Mouse (Mus musculus): ENCODE results near the gene Abr. TPM values are rescaled to one million over a fixed set of nuclear protein-coding genes. Genes with fewer than 3 reads are reported as not detected.

Gene Abr
- polyA plus RNA-seq, 1 experiment from 2014 or later, result 21.6 TPM

GRCm38 (mm10) chr11:76410826-76411225 is 211.3 kb downstream of the Abr start:
- ATAC-seq (ENCODE audit: low read depth), result no peak
- H3K27me3 ChIP-seq (ENCODE audit: control insufficient read depth, insufficient read depth, low read depth, low read length), result no peaks in the 10 kb centered on the region
- H3K9ac ChIP-seq (ENCODE audit: low read length), result no peak overlapping the region
- no peak overlapping the region for H3K4me3 ChIP-seq (ENCODE audit: low read length)
- H3K36me3 ChIP-seq (ENCODE audit: control insufficient read depth, insufficient read depth, low read length), result peaks cover 21% of the 10 kb centered on the region
- H3K27ac ChIP-seq (ENCODE audit: low read length), result no peak overlapping the region
- WGBS, result 61% methylated on average over 12 of the region's 12 CpGs
- peaks cover 4% of the 10 kb centered on the region for H3K4me1 ChIP-seq (replicated peaks; ENCODE audit: control insufficient read depth, insufficient read depth, low read length)
- no peak overlapping the region for H3K4me2 ChIP-seq (ENCODE audit: low read depth, low read length)
- H3K9me3 ChIP-seq (ENCODE audit: control insufficient read depth, low read length), result no peaks in the 10 kb centered on the region

GRCm38 (mm10) chr11:76406702-76407583 is 215.2 kb downstream of the Abr start, which contains the start of gene Timm22:
Timm22 (plus strand) TSS chr11:76406952.
- Histone ChIP-seq H3K27me3 (ENCODE audit: control insufficient read depth, insufficient read depth, low read depth, low read length) (no peaks in the 10 kb centered on the region), H3K4me3 (ENCODE audit: low read length) (peak within 1 kb of the TSS; percentile 92), H3K27ac (ENCODE audit: low read length) (peak within 1 kb of the TSS; percentile 80), H3K9me3 (ENCODE audit: control insufficient read depth, low read length) (no peaks in the 10 kb centered on the region), H3K4me1 (replicated peaks; ENCODE audit: control insufficient read depth, insufficient read depth, low read length) (peaks cover 4% of the 10 kb centered on the region), H3K4me2 (ENCODE audit: low read depth, low read length) (peak within 1 kb of the TSS; percentile 88), H3K9ac (ENCODE audit: low read length) (peak within 1 kb of the TSS; percentile 97), H3K36me3 (ENCODE audit: control insufficient read depth, insufficient read depth, low read length) (peaks cover 5% of the 10 kb centered on the region; the same call in 1 of the 2 replicates)
- ATAC-seq (ENCODE audit: low read depth), result peak; percentile 98
- under 1% methylated on average over 46 of the region's 46 CpGs for WGBS

DNA sequence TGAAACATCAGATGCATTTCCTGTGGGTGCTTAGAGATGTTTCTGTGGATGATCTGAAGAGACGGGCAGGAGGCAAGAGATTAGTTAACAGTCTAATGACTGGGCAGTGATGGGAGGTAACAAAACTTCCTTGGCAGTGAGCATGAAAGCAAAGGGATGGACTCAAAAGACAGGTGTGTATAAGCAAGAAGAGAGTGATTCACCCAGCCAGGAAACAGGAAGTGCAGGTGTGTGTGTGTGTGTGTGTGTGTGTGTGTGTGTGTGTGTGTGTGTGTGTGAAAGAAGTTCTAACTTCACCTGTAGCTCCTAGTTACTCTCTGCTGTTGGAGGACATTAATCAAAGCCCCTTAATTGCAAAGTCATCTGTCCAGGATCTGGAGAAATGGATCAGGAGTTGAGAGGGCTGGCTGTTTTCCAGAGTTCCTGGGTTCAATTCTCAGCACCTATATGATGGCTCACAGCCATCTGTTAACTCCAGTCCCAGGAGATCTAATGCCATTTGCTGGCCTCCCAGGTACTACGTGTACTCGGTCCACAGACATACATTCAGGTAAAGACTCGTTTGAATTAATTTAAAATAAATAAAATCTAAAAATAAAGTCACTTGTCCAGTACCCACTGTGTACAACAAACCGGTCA is 216.4 kb downstream of the Abr start:
- no peaks in the 10 kb centered on the region for H3K9me3 ChIP-seq (ENCODE audit: control insufficient read depth, low read length)
- H3K27me3 ChIP-seq (ENCODE audit: control insufficient read depth, insufficient read depth, low read depth, low read length), result no peaks in the 10 kb centered on the region
- peaks cover 4% of the 10 kb centered on the region for H3K4me1 ChIP-seq (replicated peaks; ENCODE audit: control insufficient read depth, insufficient read depth, low read length)
- no peak for ATAC-seq (ENCODE audit: low read depth)
- no peak overlapping the region for H3K9ac ChIP-seq (ENCODE audit: low read length)
- H3K4me2 ChIP-seq (ENCODE audit: low read depth, low read length), result no peak overlapping the region
- no peak overlapping the region for H3K27ac ChIP-seq (ENCODE audit: low read length)
- H3K36me3 ChIP-seq (ENCODE audit: control insufficient read depth, insufficient read depth, low read length), result no peaks in the 10 kb centered on the region; the same call in 1 of the 2 replicates
- WGBS, result 73% methylated on average over 5 of the region's 5 CpGs
- H3K4me3 ChIP-seq (ENCODE audit: low read length), result no peak overlapping the region

- no peaks in the 10 kb centered on the region for H3K9me3 ChIP-seq (ENCODE audit: control insufficient read depth, low read length)
- 51% methylated on average over 4 of the region's 4 CpGs for WGBS
- no peaks in the 10 kb centered on the region; the same call in 1 of the 2 replicates for H3K36me3 ChIP-seq (ENCODE audit: control insufficient read depth, insufficient read depth, low read length)
- no peak overlapping the region for H3K9ac ChIP-seq (ENCODE audit: low read length)
- H3K4me3 ChIP-seq (ENCODE audit: low read length), result no peak overlapping the region
- no peak overlapping the region for H3K27ac ChIP-seq (ENCODE audit: low read length)
- no peaks in the 10 kb centered on the region for H3K27me3 ChIP-seq (ENCODE audit: control insufficient read depth, insufficient read depth, low read depth, low read length)
- no peak overlapping the region for H3K4me2 ChIP-seq (ENCODE audit: low read depth, low read length)
- no peak for ATAC-seq (ENCODE audit: low read depth)
- peaks cover 4% of the 10 kb centered on the region for H3K4me1 ChIP-seq (replicated peaks; ENCODE audit: control insufficient read depth, insufficient read depth, low read length)
These were observed 217.0 kb downstream of the Abr start for GRCm38 (mm10) chr11:76405113-76405512.

DNA sequence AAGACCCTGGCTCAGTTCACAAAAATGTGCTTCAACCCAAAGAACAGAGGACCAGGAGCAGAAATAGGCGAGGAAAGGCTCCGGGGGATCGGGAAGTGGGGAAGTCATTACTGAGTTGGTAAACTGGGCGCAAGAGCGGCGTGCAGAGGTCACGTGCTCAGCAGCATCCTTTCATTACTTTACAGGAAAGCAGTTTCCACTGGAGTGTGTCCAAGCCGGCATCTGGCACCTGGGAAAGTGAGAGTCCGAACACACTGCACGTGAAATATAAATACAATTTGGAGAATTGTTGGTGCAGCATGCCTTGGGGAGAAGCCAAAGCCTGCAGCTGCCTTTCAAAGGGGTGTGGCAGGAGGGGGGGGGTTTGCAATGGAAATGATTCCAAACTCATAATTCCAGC is 220.7 kb downstream of the Abr start:
- no peaks in the 10 kb centered on the region for H3K36me3 ChIP-seq (ENCODE audit: control insufficient read depth, insufficient read depth, low read length)
- H3K4me1 ChIP-seq (replicated peaks; ENCODE audit: control insufficient read depth, insufficient read depth, low read length), result peaks cover 6% of the 10 kb centered on the region; the same call in 1 of the 2 replicates
- no peak overlapping the region for H3K9ac ChIP-seq (ENCODE audit: low read length)
- no peak overlapping the region for H3K27ac ChIP-seq (ENCODE audit: low read length)
- no peaks in the 10 kb centered on the region for H3K9me3 ChIP-seq (ENCODE audit: control insufficient read depth, low read length)
- WGBS, result 62% methylated on average over 10 of the region's 10 CpGs
- H3K27me3 ChIP-seq (ENCODE audit: control insufficient read depth, insufficient read depth, low read depth, low read length), result no peaks in the 10 kb centered on the region
- H3K4me2 ChIP-seq (ENCODE audit: low read depth, low read length), result no peak overlapping the region
- no peak overlapping the region for H3K4me3 ChIP-seq (ENCODE audit: low read length)
- no peak for ATAC-seq (ENCODE audit: low read depth)

DNA sequence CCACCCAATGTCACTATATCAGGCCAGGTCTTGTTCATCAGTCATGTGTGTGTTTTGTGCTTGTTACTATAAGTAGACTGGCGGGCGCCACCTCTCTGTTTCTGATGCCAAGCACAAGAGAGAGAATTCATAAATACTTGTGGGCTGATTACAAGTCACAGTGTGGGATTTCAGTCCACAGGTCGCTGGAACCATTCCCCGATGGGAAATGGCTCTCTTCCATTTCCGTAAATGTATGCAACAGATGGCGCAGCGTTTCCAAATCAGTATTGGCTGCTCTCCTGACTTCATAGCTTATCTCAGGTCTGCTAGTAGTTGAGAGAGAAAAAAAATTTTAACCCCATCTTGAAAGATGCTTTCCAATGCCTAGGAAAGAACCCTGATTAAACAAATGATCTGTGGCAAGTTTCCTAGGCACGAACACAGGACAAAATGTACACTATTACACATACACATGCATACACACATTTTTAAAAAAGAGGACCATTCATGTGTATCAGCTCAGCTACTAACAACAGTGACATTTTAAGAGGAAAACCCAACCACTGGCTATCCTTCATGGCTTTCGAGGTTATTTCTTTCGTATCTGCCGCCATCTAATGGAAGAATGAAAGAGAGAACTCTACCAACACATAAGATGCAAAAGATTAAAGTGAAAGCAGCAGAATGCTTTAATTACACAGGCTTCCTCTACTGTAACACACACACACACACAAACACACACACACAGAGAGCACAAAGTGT is 222.4 kb downstream of the Abr start:
- no peaks in the 10 kb centered on the region for H3K27me3 ChIP-seq (ENCODE audit: control insufficient read depth, insufficient read depth, low read depth, low read length)
- no peaks in the 10 kb centered on the region for H3K9me3 ChIP-seq (ENCODE audit: control insufficient read depth, low read length)
- peaks cover 6% of the 10 kb centered on the region; the same call in 1 of the 2 replicates for H3K4me1 ChIP-seq (replicated peaks; ENCODE audit: control insufficient read depth, insufficient read depth, low read length)
- H3K4me3 ChIP-seq (ENCODE audit: low read length), result peak overlapping the region; percentile 82
- peak overlapping the region; percentile 96 for H3K4me2 ChIP-seq (ENCODE audit: low read depth, low read length)
- peak; percentile 38; the same call in 1 of the 2 replicates for ATAC-seq (ENCODE audit: low read depth)
- no peak overlapping the region; the same call in none of the 2 replicates for H3K9ac ChIP-seq (ENCODE audit: low read length)
- 4% methylated on average over 11 of the region's 11 CpGs for WGBS
- H3K27ac ChIP-seq (ENCODE audit: low read length), result peak overlapping the region; percentile 71
- H3K36me3 ChIP-seq (ENCODE audit: control insufficient read depth, insufficient read depth, low read length), result no peaks in the 10 kb centered on the region

GRCm38 (mm10) chr11:76398798-76399586 is 223.1 kb downstream of the Abr start, which contains the start of gene Nxn:
Nxn (minus strand) TSS chr11:76399140.
- WGBS, result under 1% methylated on average over 49 of the region's 70 CpGs
- no peaks in the 10 kb centered on the region for H3K36me3 ChIP-seq (ENCODE audit: control insufficient read depth, insufficient read depth, low read length)
- no peaks in the 10 kb centered on the region for H3K27me3 ChIP-seq (ENCODE audit: control insufficient read depth, insufficient read depth, low read depth, low read length)
- peak within 1 kb of the TSS; percentile 82 for H3K9ac ChIP-seq (ENCODE audit: low read length)
- peak within 1 kb of the TSS; percentile 81 for H3K27ac ChIP-seq (ENCODE audit: low read length)
- no peaks in the 10 kb centered on the region for H3K9me3 ChIP-seq (ENCODE audit: control insufficient read depth, low read length)
- peak; percentile 95 for ATAC-seq (ENCODE audit: low read depth)
- H3K4me3 ChIP-seq (ENCODE audit: low read length), result peak within 1 kb of the TSS; percentile 82
- H3K4me2 ChIP-seq (ENCODE audit: low read depth, low read length), result peak within 1 kb of the TSS; percentile 96
- H3K4me1 ChIP-seq (replicated peaks; ENCODE audit: control insufficient read depth, insufficient read depth, low read length), result peaks cover 6% of the 10 kb centered on the region; the same call in 1 of the 2 replicates

GRCm38 (mm10) chr11:76398312-76398797 is 223.8 kb downstream of the Abr start:
- H3K9me3 ChIP-seq (ENCODE audit: control insufficient read depth, low read length), result no peaks in the 10 kb centered on the region
- peak overlapping the region; percentile 82 for H3K4me3 ChIP-seq (ENCODE audit: low read length)
- H3K27ac ChIP-seq (ENCODE audit: low read length), result peak overlapping the region; percentile 81
- WGBS, result under 1% methylated on average over 30 of the region's 33 CpGs
- no peaks in the 10 kb centered on the region for H3K36me3 ChIP-seq (ENCODE audit: control insufficient read depth, insufficient read depth, low read length)
- peak; percentile 66 for ATAC-seq (ENCODE audit: low read depth)
- no peaks in the 10 kb centered on the region for H3K27me3 ChIP-seq (ENCODE audit: control insufficient read depth, insufficient read depth, low read depth, low read length)
- H3K4me2 ChIP-seq (ENCODE audit: low read depth, low read length), result peak overlapping the region; percentile 96
- H3K9ac ChIP-seq (ENCODE audit: low read length), result peak overlapping the region; percentile 82
- H3K4me1 ChIP-seq (replicated peaks; ENCODE audit: control insufficient read depth, insufficient read depth, low read length), result peaks cover 6% of the 10 kb centered on the region; the same call in 1 of the 2 replicates
